Mouse (Mus musculus): ENCODE results near the gene 1110032F04Rik. TPM values are rescaled to one million over a fixed set of nuclear protein-coding genes. Genes with fewer than 3 reads are reported as not detected.
A peak's percentile ranks its signal among the peaks of the same experiment; 100 is the strongest.

1110032F04Rik gene
- polyA plus RNA-seq, 1 experiment: not detected

DNA sequence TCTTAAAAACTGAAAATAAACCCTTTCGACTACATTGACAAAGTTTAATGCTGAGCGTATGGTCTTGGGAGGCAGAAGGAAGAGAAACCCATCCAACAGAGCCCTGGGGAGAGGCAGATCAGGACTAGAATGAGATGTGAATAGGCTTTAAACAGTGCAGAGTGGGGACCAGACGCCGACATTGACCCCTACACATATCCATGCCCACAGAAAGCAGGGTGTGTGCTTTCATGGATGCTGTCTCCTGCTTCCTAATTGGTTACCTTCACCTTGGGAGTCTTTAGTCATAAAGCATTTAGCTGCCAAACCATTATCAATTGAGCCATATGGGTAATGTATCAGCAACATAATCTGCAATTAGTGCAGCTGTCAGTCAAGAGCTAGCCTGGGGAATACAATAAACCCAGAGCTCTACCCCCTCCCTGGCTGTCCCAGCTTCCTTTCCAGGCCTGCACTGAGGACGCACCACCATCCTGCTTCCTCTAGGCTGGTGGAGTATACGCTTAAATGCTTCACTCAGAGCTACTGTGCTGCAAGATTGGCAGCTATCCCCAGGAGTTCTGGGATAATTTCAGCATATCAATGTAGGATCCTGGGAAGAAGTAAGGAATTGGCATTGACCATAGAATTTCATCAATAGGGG is 32.4 kb upstream of the 1110032F04Rik start:
- TF ChIP-seq POLR2A (IDR thresholded peaks at IDR 0.05; ENCODE audit: insufficient read depth, low read depth, low read length) (no peak), CTCF (IDR thresholded peaks at IDR 0.05; ENCODE audit: insufficient read depth, low read depth, low read length) (no peak)
- Histone ChIP-seq H3K27ac (ENCODE audit: insufficient read depth, low read depth, low read length) (no peak overlapping the region), H3K4me1 (ENCODE audit: control insufficient read depth, insufficient read depth, low read length) (peaks cover 5% of the 10 kb centered on the region; the same call in 1 of the 2 replicates), H3K4me3 (ENCODE audit: insufficient read depth, low read depth, low read length) (no peak overlapping the region)
- 84% methylated on average over 6 of the region's 6 CpGs for WGBS

DNA sequence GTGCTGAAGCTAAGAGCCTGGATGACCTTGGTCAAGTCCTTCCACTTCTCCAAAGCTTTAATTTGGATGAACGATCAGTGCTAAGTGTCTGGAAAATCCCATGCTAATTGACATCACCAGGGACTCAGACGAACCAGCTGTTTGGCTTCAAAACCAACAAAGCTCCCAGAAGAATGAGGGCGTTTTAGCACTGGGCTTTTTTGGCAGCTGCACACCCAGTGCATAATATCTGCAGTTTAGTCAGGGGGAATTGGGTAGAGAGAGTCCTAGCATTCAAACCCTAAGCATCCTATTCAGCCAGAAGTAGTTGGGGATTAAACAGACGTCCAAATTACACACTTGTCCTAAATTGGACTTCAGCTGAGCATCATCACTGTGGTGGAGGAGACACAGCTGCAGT is 29.2 kb upstream of the 1110032F04Rik start:
- WGBS: 17% methylated on average over 4 of the region's 4 CpGs

GRCm38 (mm10) chr3:68844025-68844424 is 25.4 kb upstream of the 1110032F04Rik start:
- Histone ChIP-seq H3K4me1 (ENCODE audit: control insufficient read depth, insufficient read depth, low read length) (peaks cover 8% of the 10 kb centered on the region; the same call in 1 of the 2 replicates), H3K4me3 (ENCODE audit: insufficient read depth, low read depth, low read length) (no peak overlapping the region), H3K27ac (ENCODE audit: insufficient read depth, low read depth, low read length) (no peak overlapping the region)
- 82% methylated on average over 4 of the region's 4 CpGs for WGBS
- TF ChIP-seq CTCF (IDR thresholded peaks at IDR 0.05; ENCODE audit: insufficient read depth, low read depth, low read length) (no peak), POLR2A (IDR thresholded peaks at IDR 0.05; ENCODE audit: insufficient read depth, low read depth, low read length) (no peak)

More for the DNA sequence above, 29.2 kb upstream of the 1110032F04Rik start:
- peaks cover 5% of the 10 kb centered on the region; the same call in 1 of the 2 replicates for H3K4me1 ChIP-seq (ENCODE audit: control insufficient read depth, insufficient read depth, low read length)
- H3K4me3 ChIP-seq (ENCODE audit: insufficient read depth, low read depth, low read length): no peak overlapping the region
- H3K27ac ChIP-seq (ENCODE audit: insufficient read depth, low read depth, low read length): no peak overlapping the region
- TF ChIP-seq CTCF (IDR thresholded peaks at IDR 0.05; ENCODE audit: insufficient read depth, low read depth, low read length) (no peak), POLR2A (IDR thresholded peaks at IDR 0.05; ENCODE audit: insufficient read depth, low read depth, low read length) (no peak)

DNA sequence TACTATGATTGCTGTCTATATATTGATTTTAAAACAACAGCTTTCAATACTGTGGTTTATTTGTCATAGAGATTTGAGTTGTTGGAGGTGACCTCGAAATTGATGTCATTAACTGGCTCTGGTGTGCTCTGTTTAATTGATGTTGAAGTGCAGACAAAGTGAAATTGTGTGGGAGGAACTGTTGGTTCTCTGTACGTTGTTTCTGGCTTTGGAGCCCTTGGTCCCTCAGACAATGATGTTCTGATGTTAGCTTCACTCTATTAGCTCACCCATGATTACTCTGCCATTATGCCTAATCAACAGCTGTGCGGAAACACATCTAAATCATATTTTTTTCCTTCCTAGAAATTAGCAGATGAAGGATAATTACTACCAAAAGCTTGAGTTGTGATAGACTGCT is 21.1 kb upstream of the 1110032F04Rik start:
- H3K4me1 ChIP-seq (ENCODE audit: control insufficient read depth, insufficient read depth, low read length): 0 out of 2 replicates have a peak, but pooled peaks cover 3% of the 10 kb centered on the region
- no peak overlapping the region for H3K27ac ChIP-seq (ENCODE audit: insufficient read depth, low read depth, low read length)
- H3K4me3 ChIP-seq (ENCODE audit: insufficient read depth, low read depth, low read length): no peak overlapping the region
- TF ChIP-seq POLR2A (IDR thresholded peaks at IDR 0.05; ENCODE audit: insufficient read depth, low read depth, low read length): no peak
- no peak for TF ChIP-seq CTCF (IDR thresholded peaks at IDR 0.05; ENCODE audit: insufficient read depth, low read depth, low read length)
- WGBS: 34% methylated on average over 3 of the region's 3 CpGs

DNA sequence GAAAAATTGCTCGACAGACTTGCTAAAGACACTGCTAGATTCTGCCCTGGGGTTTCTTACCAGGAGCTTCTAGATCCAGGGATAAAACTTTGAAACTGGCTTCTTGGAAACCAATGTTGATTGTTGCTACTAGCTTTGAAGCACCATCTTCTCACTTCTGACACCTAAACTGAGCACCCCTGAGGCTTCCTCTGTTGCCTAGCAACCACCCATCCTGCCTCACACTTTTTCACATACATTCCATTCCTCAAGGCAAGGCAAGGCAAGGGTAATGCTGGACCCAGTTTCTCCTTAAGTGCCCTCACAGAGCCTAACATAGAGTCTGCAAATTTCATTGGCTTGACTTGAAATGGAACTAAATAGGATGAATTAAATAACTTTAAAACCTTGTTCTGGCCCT is 17.0 kb upstream of the 1110032F04Rik start:
- WGBS: 90% methylated on average over 1 of the region's 1 CpGs
- Histone ChIP-seq H3K4me1 (ENCODE audit: control insufficient read depth, insufficient read depth, low read length) (0 out of 2 replicates have a peak, but pooled peaks cover 3% of the 10 kb centered on the region), H3K4me3 (ENCODE audit: insufficient read depth, low read depth, low read length) (no peak overlapping the region), H3K27ac (ENCODE audit: insufficient read depth, low read depth, low read length) (no peak overlapping the region)
- TF ChIP-seq POLR2A (IDR thresholded peaks at IDR 0.05; ENCODE audit: insufficient read depth, low read depth, low read length) (no peak), CTCF (IDR thresholded peaks at IDR 0.05; ENCODE audit: insufficient read depth, low read depth, low read length) (no peak)

GRCm38 (mm10) chr3:68869691-68870567 is 543 bp downstream of the 1110032F04Rik start:
- H3K27ac ChIP-seq (ENCODE audit: insufficient read depth, low read depth, low read length): peak overlapping the region; percentile 38
- H3K4me1 ChIP-seq (ENCODE audit: control insufficient read depth, insufficient read depth, low read length): peaks cover 11% of the 10 kb centered on the region; the same call in 1 of the 2 replicates
- under 1% methylated on average over 96 of the region's 96 CpGs for WGBS
- TF ChIP-seq CTCF (IDR thresholded peaks at IDR 0.05; ENCODE audit: insufficient read depth, low read depth, low read length) (0 out of 2 replicates have a peak, but pooled peaks have one; percentile 3), POLR2A (IDR thresholded peaks at IDR 0.05; ENCODE audit: insufficient read depth, low read depth, low read length) (no peak)
- peak overlapping the region; percentile 85 for H3K4me3 ChIP-seq (ENCODE audit: insufficient read depth, low read depth, low read length)

DNA sequence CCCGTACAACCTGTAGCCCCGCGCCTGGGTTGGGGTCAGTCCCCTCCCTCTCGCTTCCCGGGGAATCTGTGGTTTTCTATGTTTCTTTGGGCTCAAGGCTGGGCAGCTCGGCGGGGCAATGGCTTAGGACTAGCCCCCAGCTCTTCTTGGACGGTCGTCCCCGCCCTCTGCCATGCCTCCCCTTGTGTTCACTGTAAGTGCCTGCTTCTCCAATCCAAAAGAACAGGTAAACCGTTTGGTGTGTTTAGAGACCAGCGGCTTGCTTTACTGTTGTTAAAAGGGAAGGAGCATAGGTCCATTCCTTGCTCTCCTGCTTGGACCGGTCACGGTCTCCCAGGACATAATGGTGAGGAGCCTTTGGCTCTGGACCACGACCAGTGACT is 1.2 kb downstream of the 1110032F04Rik start:
- WGBS: 10% methylated on average over 15 of the region's 15 CpGs
- H3K4me1 ChIP-seq (ENCODE audit: control insufficient read depth, insufficient read depth, low read length): peaks cover 11% of the 10 kb centered on the region; the same call in 1 of the 2 replicates
- no peak overlapping the region for H3K27ac ChIP-seq (ENCODE audit: insufficient read depth, low read depth, low read length)
- TF ChIP-seq CTCF (IDR thresholded peaks at IDR 0.05; ENCODE audit: insufficient read depth, low read depth, low read length): no peak
- no peak for TF ChIP-seq POLR2A (IDR thresholded peaks at IDR 0.05; ENCODE audit: insufficient read depth, low read depth, low read length)
- peak overlapping the region; percentile 85 for H3K4me3 ChIP-seq (ENCODE audit: insufficient read depth, low read depth, low read length)

DNA sequence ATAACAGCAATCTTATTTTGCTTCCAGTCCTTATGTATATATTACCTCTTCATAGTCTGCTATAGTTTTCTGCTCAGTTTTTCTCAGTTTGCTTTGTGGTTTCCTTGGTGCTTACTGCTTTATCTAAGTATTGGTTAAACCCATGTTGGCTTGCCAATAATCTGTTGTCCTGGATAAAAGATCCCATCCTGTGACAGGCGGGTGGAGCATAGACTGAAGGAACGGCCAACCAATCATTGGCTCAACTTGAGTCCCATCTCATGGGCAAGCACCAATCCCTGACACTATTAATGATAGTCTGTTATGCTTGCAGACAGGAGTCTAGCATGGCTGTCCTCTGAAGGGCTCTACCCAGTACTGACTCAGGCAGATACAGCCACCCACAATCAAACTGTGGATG is 4.7 kb downstream of the 1110032F04Rik start:
- Histone ChIP-seq H3K4me3 (ENCODE audit: insufficient read depth, low read depth, low read length) (no peak overlapping the region), H3K4me1 (ENCODE audit: control insufficient read depth, insufficient read depth, low read length) (peaks cover 8% of the 10 kb centered on the region; the same call in 1 of the 2 replicates), H3K27ac (ENCODE audit: insufficient read depth, low read depth, low read length) (no peak overlapping the region)
- TF ChIP-seq POLR2A (IDR thresholded peaks at IDR 0.05; ENCODE audit: insufficient read depth, low read depth, low read length) (no peak), CTCF (IDR thresholded peaks at IDR 0.05; ENCODE audit: insufficient read depth, low read depth, low read length) (no peak)
- 98% methylated on average over 2 of the region's 2 CpGs for WGBS

- TF ChIP-seq CTCF (IDR thresholded peaks at IDR 0.05; ENCODE audit: insufficient read depth, low read depth, low read length) (no peak), POLR2A (IDR thresholded peaks at IDR 0.05; ENCODE audit: insufficient read depth, low read depth, low read length) (no peak)
- 87% methylated on average over 5 of the region's 5 CpGs for WGBS
- no peak overlapping the region for H3K27ac ChIP-seq (ENCODE audit: insufficient read depth, low read depth, low read length)
- no peak overlapping the region for H3K4me3 ChIP-seq (ENCODE audit: insufficient read depth, low read depth, low read length)
- H3K4me1 ChIP-seq (ENCODE audit: control insufficient read depth, insufficient read depth, low read length): no peaks in the 10 kb centered on the region
Measured at GRCm38 (mm10) chr3:68886845-68887244, 17.5 kb downstream of the 1110032F04Rik start.

Measured in olfactory bulb, adult 2 months (tissue).